Mouse (Mus musculus): ENCODE measurements around the gene Jmjd1c. TPM values are rescaled to one million over a fixed set of nuclear protein-coding genes. Genes with fewer than 3 reads are reported as not detected.

Gene Jmjd1c
- polyA plus RNA-seq (2016; fragmentation: Nextera tagmentation; extraction: Ambion mirVana): 32.7 and 36.7 TPM in 2 replicates

- 1% methylated on average over 72 of the region's 73 CpGs for WGBS
Measured at GRCm38 (mm10) chr10:67095798-67096620, at the start of gene Jmjd1c. Jmjd1c (plus strand) TSS chr10:67096125.

GRCm38 (mm10) chr10:67047712-67048645 lies 47.9 kb upstream of the Jmjd1c start:
- no peak overlapping the region for H3K4me3 ChIP-seq
- H3K27me3 ChIP-seq (ENCODE audit: insufficient read depth, poor library complexity, severe bottlenecking): no peaks in the 10 kb centered on the region
- peaks cover 32% of the 10 kb centered on the region for H3K4me1 ChIP-seq (replicated peaks)
- H3K9me3 ChIP-seq: no peaks in the 10 kb centered on the region
- no peak overlapping the region for H3K27ac ChIP-seq
- 0 out of 2 replicates have a peak, but pooled peaks cover 10% of the 10 kb centered on the region for H3K36me3 ChIP-seq
- 87% methylated on average over 18 of the region's 18 CpGs for WGBS
- no peak for DNase-seq (ENCODE audit: low spot score)

More at GRCm38 (mm10) chr10:67095798-67096620, at the start of gene Jmjd1c:
- H3K9me3 ChIP-seq: no peaks in the 10 kb centered on the region
- no peaks in the 10 kb centered on the region for H3K27me3 ChIP-seq (ENCODE audit: insufficient read depth, poor library complexity, severe bottlenecking)
- H3K36me3 ChIP-seq: peaks cover 12% of the 10 kb centered on the region; the same call in 1 of the 2 replicates
- DNase-seq (ENCODE audit: low spot score): peak; percentile 90
- H3K27ac ChIP-seq: peak within 1 kb of the TSS; percentile 100
- peak within 1 kb of the TSS; percentile 87 for H3K4me3 ChIP-seq
- H3K4me1 ChIP-seq (replicated peaks): peaks cover 51% of the 10 kb centered on the region

- peaks cover 28% of the 10 kb centered on the region for H3K4me1 ChIP-seq (replicated peaks)
- no peak overlapping the region for H3K27ac ChIP-seq
- no peaks in the 10 kb centered on the region for H3K9me3 ChIP-seq
- no peak overlapping the region for H3K4me3 ChIP-seq
- H3K27me3 ChIP-seq (ENCODE audit: insufficient read depth, poor library complexity, severe bottlenecking): no peaks in the 10 kb centered on the region
- H3K36me3 ChIP-seq: 0 out of 2 replicates have a peak, but pooled peaks cover 6% of the 10 kb centered on the region
- 95% methylated on average over 13 of the region's 13 CpGs for WGBS
- no peak for DNase-seq (ENCODE audit: low spot score)
Measured at GRCm38 (mm10) chr10:67048871-67049615, 46.9 kb upstream of the Jmjd1c start.

GRCm38 (mm10) chr10:67049621-67050020 lies 46.3 kb upstream of the Jmjd1c start:
- Histone ChIP-seq H3K4me3 (no peak overlapping the region), H3K27me3 (ENCODE audit: insufficient read depth, poor library complexity, severe bottlenecking) (no peaks in the 10 kb centered on the region), H3K36me3 (0 out of 2 replicates have a peak, but pooled peaks cover 6% of the 10 kb centered on the region), H3K9me3 (no peaks in the 10 kb centered on the region), H3K4me1 (replicated peaks) (peaks cover 26% of the 10 kb centered on the region), H3K27ac (no peak overlapping the region)
- 93% methylated on average over 7 of the region's 7 CpGs for WGBS
- DNase-seq (ENCODE audit: low spot score): no peak

- no peaks in the 10 kb centered on the region for H3K27me3 ChIP-seq (ENCODE audit: insufficient read depth, poor library complexity, severe bottlenecking)
- H3K36me3 ChIP-seq: 0 out of 2 replicates have a peak, but pooled peaks cover 6% of the 10 kb centered on the region
- H3K4me1 ChIP-seq (replicated peaks): peaks cover 21% of the 10 kb centered on the region
- 70% methylated on average over 7 of the region's 7 CpGs for WGBS
- no peaks in the 10 kb centered on the region for H3K9me3 ChIP-seq
- no peak for DNase-seq (ENCODE audit: low spot score)
- no peak overlapping the region for H3K27ac ChIP-seq
- H3K4me3 ChIP-seq: no peak overlapping the region
Measured at GRCm38 (mm10) chr10:67050766-67051165, 45.2 kb upstream of the Jmjd1c start.

GRCm38 (mm10) chr10:67051466-67051865 lies 44.5 kb upstream of the Jmjd1c start:
- no peak for DNase-seq (ENCODE audit: low spot score)
- H3K9me3 ChIP-seq: no peaks in the 10 kb centered on the region
- no peak overlapping the region for H3K4me3 ChIP-seq
- WGBS: 74% methylated on average over 5 of the region's 5 CpGs
- H3K36me3 ChIP-seq: 0 out of 2 replicates have a peak, but pooled peaks cover 6% of the 10 kb centered on the region
- peaks cover 22% of the 10 kb centered on the region for H3K4me1 ChIP-seq (replicated peaks)
- no peak overlapping the region for H3K27ac ChIP-seq
- H3K27me3 ChIP-seq (ENCODE audit: insufficient read depth, poor library complexity, severe bottlenecking): no peaks in the 10 kb centered on the region

GRCm38 (mm10) chr10:67052429-67052828 lies 43.5 kb upstream of the Jmjd1c start:
- H3K4me1 ChIP-seq (replicated peaks): peaks cover 22% of the 10 kb centered on the region
- no peaks in the 10 kb centered on the region for H3K9me3 ChIP-seq
- H3K4me3 ChIP-seq: no peak overlapping the region
- H3K27me3 ChIP-seq (ENCODE audit: insufficient read depth, poor library complexity, severe bottlenecking): no peaks in the 10 kb centered on the region
- WGBS: 84% methylated on average over 9 of the region's 9 CpGs
- H3K27ac ChIP-seq: no peak overlapping the region
- 0 out of 2 replicates have a peak, but pooled peaks cover 6% of the 10 kb centered on the region for H3K36me3 ChIP-seq
- DNase-seq (ENCODE audit: low spot score): no peak

- Histone ChIP-seq H3K4me1 (replicated peaks) (peaks cover 22% of the 10 kb centered on the region), H3K27ac (peak overlapping the region; percentile 62), H3K27me3 (ENCODE audit: insufficient read depth, poor library complexity, severe bottlenecking) (no peaks in the 10 kb centered on the region), H3K36me3 (0 out of 2 replicates have a peak, but pooled peaks cover 6% of the 10 kb centered on the region), H3K4me3 (no peak overlapping the region), H3K9me3 (no peaks in the 10 kb centered on the region)
- 31% methylated on average over 9 of the region's 9 CpGs for WGBS
- no peak for DNase-seq (ENCODE audit: low spot score)
Measured at GRCm38 (mm10) chr10:67053475-67053874, 42.5 kb upstream of the Jmjd1c start.

GRCm38 (mm10) chr10:67055867-67056856 lies 39.8 kb upstream of the Jmjd1c start:
- 68% methylated on average over 17 of the region's 17 CpGs for WGBS
- Histone ChIP-seq H3K4me1 (replicated peaks) (peaks cover 25% of the 10 kb centered on the region), H3K27ac (peak overlapping the region; percentile 53; the same call in 1 of the 2 replicates), H3K9me3 (no peaks in the 10 kb centered on the region), H3K27me3 (ENCODE audit: insufficient read depth, poor library complexity, severe bottlenecking) (no peaks in the 10 kb centered on the region), H3K4me3 (no peak overlapping the region), H3K36me3 (no peaks in the 10 kb centered on the region)
- DNase-seq (ENCODE audit: low spot score): no peak

GRCm38 (mm10) chr10:67057208-67057607 lies 38.7 kb upstream of the Jmjd1c start:
- Histone ChIP-seq H3K4me3 (no peak overlapping the region), H3K27me3 (ENCODE audit: insufficient read depth, poor library complexity, severe bottlenecking) (no peaks in the 10 kb centered on the region), H3K9me3 (no peaks in the 10 kb centered on the region), H3K4me1 (replicated peaks) (peaks cover 30% of the 10 kb centered on the region), H3K27ac (no peak overlapping the region), H3K36me3 (no peaks in the 10 kb centered on the region)
- DNase-seq (ENCODE audit: low spot score): no peak

- H3K27ac ChIP-seq: no peak overlapping the region
- no peaks in the 10 kb centered on the region for H3K9me3 ChIP-seq
- H3K27me3 ChIP-seq (ENCODE audit: insufficient read depth, poor library complexity, severe bottlenecking): no peaks in the 10 kb centered on the region
- no peak for DNase-seq (ENCODE audit: low spot score)
- H3K4me1 ChIP-seq (replicated peaks): peaks cover 26% of the 10 kb centered on the region
- WGBS: 94% methylated on average over 6 of the region's 6 CpGs
- H3K4me3 ChIP-seq: no peak overlapping the region
- H3K36me3 ChIP-seq: no peaks in the 10 kb centered on the region
Measured at GRCm38 (mm10) chr10:67057696-67058095, 38.2 kb upstream of the Jmjd1c start.
